Mouse (Mus musculus) induced T-regulatory cell, adult 2 months (primary cell): Measurements from ENCODE around the gene Arl16.
A peak's percentile ranks its signal among the peaks of the same experiment; 100 is the strongest.

Experiments
- DNase-seq: peaks from one replicate; pipeline ENCODE4 v3.0.0-alpha.2; 2012; ENCODE audit warnings: low read depth

Gene Arl16

DNA sequence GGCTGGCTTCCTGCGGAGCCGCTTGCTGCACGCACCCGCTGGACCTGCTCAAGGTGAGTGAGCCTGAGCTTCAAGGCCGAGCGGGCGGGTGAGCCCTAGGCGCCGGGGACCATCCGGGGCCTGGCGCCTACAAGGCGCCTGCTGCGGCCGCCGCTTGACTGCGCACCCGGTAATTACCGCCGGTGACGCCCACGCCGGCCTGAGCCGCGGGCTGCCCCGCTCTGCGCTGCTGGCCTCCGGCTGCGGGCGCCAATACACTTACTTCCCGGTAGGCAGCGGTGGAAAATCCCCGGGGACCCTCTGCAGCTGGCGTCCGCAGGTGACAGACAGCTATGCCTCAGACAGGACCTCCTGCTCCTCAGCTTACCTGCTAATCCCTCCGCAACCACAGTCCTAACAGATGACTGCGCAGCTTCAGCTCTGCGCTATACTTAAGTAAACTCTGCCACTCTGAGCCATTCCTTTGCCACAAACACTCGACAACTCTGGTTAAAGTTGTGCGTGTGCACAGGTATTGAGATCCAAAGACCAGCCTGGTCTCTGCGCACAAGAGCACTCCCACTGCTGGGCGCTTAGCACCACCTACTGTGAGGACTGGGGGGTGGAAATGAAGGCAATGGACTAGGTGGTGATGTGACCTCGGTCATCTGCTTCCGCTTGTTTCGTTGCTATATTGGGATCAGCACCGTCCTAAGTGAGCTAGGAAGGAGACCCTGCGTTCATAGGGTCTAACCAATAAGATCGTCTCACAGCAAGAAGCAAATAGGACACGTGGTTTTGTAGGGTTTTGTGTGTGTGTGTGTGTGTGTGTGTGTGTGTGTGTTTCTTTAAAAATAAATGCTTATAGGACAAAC lies 24.8 kb upstream of the Arl16 start:
- DNase-seq, result peak; percentile 72

DNA sequence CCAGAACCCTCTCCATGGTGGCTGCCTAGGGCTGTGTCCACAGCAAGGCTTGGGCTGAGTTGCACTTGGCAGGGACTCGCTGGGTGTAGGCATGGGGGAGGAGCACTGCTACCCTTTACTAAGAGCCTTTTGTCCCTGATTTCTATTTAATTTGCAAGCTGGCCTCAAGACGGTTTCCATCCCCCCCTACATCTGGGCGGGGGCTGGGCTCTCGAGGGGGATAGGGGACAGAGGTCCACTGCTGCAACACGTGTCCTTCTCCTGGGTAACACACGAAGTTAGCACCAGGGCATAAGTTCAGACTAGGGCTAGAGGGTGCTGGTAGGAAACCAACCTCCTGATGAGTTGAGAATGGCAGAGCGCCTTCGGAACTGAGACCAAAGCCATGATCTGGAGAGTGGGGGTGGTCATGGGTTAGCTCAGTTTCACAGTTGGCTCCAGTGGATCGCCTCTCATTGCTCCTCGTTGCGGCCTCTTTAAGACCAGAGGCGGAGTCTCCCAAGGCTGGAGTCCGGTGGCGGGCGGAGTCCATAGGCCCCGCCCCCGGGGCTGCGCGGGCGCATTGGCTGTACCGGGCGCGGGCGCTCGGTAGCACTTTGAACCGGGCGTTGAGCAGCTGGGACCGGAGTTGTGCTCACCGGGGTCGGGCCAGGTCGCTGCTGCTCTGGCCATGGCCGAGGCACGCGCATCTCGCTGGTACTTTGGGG lies 24.1 kb upstream of the Arl16 start, which contains the start of gene Slc25a10:
Gene Slc25a10, plus strand, starts transcription at position 524 of the 707 bp plus-strand sequence.
- DNase-seq, result peak; percentile 87

GRCm38 (mm10) chr11:120490291-120491046 lies 23.1 kb upstream of the Arl16 start:
- DNase-seq, result no peak

- peak; percentile 90 for DNase-seq
Measured at GRCm38 (mm10) chr11:120489054-120489761, 21.8 kb upstream of the Arl16 start.

DNA sequence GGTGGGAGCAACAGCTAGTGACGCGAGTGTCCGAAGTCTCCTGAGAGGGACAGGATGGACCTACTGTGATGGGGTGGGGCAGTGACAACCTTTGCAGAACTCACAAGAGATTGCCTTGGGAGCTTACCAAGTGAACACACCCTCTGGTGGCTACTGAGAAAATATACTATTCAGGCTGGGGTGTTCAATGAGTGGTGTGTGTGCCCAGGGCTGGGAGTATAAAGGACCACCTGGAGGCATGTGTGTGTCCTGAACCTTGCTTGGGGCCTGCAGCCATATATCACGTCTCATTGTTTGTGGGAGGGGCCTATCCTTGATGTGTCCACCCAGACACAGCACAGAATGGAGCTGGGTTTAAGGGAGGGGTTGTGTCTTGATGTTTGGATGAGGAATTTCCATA lies 21.1 kb upstream of the Arl16 start:
- peak; percentile 19 for DNase-seq

DNA sequence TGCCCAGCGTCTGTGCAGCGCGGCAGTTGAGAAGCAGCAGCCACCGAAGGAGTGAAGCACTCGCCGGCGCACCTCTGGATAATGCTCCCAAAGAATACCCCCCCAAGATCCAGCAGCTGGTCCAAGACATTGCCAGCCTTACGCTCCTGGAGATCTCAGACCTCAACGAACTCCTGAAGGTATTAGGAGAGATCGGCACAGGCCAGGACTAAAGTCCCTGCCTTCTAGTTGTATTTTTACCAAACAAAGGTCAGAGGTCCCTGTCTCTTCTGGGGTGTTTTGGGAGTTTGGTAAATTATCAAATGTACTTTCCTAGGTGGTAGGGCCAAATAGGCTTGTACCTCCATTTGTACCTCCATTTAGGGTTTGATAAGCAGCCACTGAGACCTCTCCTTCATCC lies 17.8 kb upstream of the Arl16 start:
- no peak for DNase-seq

DNA sequence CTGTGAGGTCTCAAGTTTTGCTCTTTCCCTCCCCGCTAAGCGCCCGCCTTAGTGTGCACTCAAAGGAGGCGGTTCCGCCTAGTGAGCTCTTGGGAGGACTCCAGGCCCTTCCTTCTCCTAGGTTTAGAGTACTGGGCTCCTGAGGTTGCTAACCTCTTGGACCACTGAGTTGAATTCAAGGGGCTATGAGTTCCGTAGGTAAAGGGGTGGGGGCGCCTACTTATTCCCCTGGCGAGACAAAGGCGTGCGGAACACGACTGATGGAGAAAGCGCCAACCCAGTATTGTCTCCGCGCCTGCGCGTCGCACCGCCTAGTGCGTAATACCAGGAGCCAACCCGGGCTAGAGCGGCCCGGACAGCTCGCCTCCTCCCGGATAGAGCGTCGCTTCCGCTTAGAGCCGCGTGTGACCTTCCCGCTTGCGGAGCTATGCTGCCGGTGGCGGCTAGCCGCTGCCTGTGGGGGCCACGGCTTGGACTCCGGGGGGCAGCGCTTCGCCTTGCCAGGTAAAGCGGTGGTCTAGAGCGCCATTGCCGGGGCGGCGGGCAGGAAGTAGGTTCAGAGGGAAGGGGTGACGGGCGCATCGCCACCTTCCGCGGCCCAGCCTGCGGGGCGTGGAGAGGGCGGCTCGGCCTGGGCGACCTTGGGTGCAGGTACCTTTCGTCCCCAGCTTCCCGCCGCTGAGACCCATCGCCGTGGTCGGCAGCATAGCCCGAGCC lies 17.0 kb upstream of the Arl16 start, which contains the start of gene Mrpl12:
Gene Mrpl12, plus strand, starts transcription at position 349 of the 717 bp plus-strand sequence.
- DNase-seq, result peak; percentile 95

- no peak for DNase-seq
Measured at GRCm38 (mm10) chr11:120483448-120483934, 16.1 kb upstream of the Arl16 start.

DNA sequence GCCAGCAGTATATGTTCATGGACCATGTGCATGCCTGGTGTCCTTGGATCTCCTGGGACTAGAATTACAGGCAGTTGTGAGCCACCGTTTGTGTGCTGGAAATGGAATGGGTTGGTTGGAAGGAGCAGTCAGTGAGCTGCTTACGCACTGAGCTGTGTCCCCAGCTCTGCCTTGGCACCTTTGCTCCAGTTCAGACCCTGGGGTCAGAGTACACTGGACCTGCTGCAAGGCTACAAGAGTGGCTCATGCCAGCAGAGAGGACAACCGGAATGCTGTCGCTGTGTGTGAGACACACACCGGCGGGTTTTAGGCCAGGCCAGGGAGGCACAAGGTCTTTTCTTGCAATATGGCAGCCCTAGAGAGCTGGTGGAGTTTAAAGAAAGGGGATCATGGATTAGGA lies 4.6 kb upstream of the Arl16 start:
- DNase-seq, result no peak

- DNase-seq, result no peak
Measured at GRCm38 (mm10) chr11:120467736-120468092, 307 bp upstream of the Arl16 start.

GRCm38 (mm10) chr11:120465521-120465920 lies 1.9 kb downstream of the Arl16 start:
- DNase-seq, result no peak

DNA sequence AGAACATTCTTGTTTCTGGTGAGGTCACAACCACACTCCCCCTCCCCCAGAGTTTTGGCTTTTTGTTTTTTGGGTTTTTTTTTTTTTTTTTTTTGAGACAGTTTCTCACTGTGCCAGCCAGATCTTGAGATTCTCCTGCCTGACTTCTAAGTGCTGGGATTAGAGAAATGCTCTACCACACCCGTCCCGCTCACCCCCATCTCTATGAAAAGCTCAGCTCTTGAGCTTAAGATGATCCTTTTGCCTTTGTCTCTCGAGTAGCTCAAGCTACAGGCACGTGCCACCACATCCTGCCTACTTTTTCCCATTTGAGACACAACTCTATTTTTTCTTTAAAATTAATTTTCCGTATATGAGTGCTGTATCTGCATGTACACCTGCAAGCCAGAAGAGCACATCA lies 3.0 kb downstream of the Arl16 start:
- DNase-seq, result no peak

DNA sequence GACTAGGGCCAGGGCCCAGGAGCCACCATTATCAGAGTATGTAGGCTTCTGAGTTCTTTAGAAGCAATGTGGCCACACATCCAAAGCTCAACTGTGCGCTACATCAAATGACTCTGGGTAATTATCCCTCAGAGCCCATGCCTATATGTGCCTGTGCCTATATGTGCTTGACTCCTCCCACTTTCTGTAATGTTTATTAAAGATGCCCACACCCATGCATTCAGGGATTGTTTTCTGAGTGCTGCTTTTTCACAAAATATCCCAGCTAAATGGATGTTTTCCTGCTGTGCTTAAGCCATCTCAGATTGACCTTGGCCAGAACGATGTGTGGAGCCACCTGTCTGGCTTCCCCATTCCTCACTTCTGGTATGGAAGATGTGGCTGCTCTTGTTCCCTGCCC lies 3.9 kb downstream of the Arl16 start:
- DNase-seq, result no peak

- DNase-seq, result peak; percentile 55
Measured at GRCm38 (mm10) chr11:120458847-120459597, 8.4 kb downstream of the Arl16 start.

- peak; percentile 87 for DNase-seq
Measured at GRCm38 (mm10) chr11:120457772-120458751, 9.3 kb downstream of the Arl16 start, which contains the start of the genes Oxld1 and Ccdc137. Gene Oxld1 (minus strand): TSS chr11:120458068. Gene Ccdc137 (plus strand): TSS chr11:120458115.

DNA sequence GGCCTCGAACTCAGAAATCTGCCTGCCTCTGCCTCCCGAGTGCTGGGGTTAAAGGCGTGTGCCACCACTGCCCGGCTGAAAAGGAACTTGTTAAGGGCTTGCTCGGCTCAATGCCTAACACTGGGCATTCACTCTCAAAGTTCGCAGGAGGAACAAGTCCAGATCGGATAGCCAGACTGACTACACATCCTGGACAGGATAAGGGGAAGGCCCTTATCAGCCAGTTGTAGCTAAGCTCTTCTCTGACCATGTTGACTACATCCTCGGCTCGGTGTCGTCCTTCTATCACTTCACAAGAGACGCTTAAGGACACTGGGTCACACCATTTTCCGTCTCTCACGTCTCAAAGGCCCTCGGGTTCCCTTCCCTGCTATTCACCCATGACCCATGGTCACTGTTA lies 10.0 kb downstream of the Arl16 start:
- no peak for DNase-seq

- DNase-seq, result no peak
Measured at GRCm38 (mm10) chr11:120455413-120455812, 12.0 kb downstream of the Arl16 start.

DNA sequence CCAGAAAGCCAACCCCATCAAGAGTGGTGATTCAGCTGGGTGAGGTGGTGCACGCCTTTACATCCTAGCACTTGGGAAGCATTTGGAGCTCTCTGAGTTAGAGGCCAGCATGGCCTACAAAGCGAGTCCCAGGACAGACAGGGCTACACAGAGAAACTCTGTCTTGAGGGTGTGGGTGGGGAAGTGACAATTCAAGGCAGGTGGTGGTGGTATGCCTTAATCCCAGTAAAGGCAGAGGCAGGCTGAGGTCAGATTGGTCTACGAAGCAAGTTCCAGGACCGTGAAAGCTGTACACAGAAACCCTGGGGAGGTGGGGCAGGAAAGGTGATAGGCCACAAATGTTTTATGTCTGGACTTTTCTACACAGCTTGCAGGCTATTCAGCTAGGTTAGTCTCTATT lies 12.4 kb downstream of the Arl16 start:
- DNase-seq, result no peak

DNA sequence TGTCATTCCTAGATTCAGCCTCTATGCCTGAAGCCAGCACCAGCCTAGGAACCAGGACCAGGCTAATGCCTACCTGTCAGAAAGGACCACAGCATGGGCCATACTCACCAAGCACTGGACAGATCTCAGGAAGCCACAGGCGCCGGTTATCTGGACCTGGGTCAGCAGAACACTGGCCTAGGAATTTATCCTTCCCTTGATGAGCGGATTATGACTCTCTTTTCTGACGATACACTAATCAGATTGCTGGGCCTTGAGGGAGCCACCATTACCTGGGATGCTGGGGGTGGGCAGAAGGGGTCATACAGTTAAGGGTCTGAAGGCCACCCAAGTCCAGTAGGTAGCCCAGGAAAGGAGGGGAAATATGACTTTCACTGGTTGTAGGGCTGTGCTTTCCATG lies 14.1 kb downstream of the Arl16 start, which contains the start of gene Pde6g:
Gene Pde6g, minus strand, starts transcription at position 195 of the 400 bp plus-strand sequence.
- DNase-seq, result no peak
